Mouse (Mus musculus): ENCODE results near the gene Th. TPM values are rescaled to one million over a fixed set of nuclear protein-coding genes. Genes with fewer than 3 reads are reported as not detected.

The Th gene
- polyA plus RNA-seq, 1 experiment from 2014 or later, result 1.5 TPM

- H3K4me2 ChIP-seq, result no peak overlapping the region
- ATAC-seq (replicated peaks; ENCODE audit: insufficient number of reproducible peaks, low FRiP score, low TSS enrichment), result no peak
- H3K9me3 ChIP-seq (replicated peaks; ENCODE audit: control insufficient read depth, low read length), result no peaks in the 10 kb centered on the region
- no peak overlapping the region for H3K4me3 ChIP-seq (ENCODE audit: low read depth, low read length)
- H3K27ac ChIP-seq (ENCODE audit: low read depth, low read length), result no peak overlapping the region
- H3K27me3 ChIP-seq (ENCODE audit: control insufficient read depth, insufficient read depth, low read length), result no peaks in the 10 kb centered on the region
- no peaks in the 10 kb centered on the region for H3K4me1 ChIP-seq (ENCODE audit: control insufficient read depth, insufficient read depth, low read length)
- no peak overlapping the region for H3K9ac ChIP-seq (ENCODE audit: low read depth, low read length)
- no peaks in the 10 kb centered on the region for H3K36me3 ChIP-seq (ENCODE audit: control insufficient read depth, insufficient read depth, low read length)
These were observed 6.7 kb upstream of the Th start for GRCm38 (mm10) chr7:142937631-142938030.

GRCm38 (mm10) chr7:142935708-142936107, 4.8 kb upstream of the Th start:
- no peak overlapping the region for H3K9ac ChIP-seq (ENCODE audit: low read depth, low read length)
- 88% methylated on average over 14 of the region's 14 CpGs for WGBS (ENCODE audit: insufficient replicate concordance)
- no peak overlapping the region for H3K27ac ChIP-seq (ENCODE audit: low read depth, low read length)
- no peak overlapping the region for H3K4me2 ChIP-seq
- H3K9me3 ChIP-seq (replicated peaks; ENCODE audit: control insufficient read depth, low read length), result no peaks in the 10 kb centered on the region
- H3K4me3 ChIP-seq (ENCODE audit: low read depth, low read length), result no peak overlapping the region
- H3K27me3 ChIP-seq (ENCODE audit: control insufficient read depth, insufficient read depth, low read length), result 0 out of 2 replicates have a peak, but pooled peaks cover 2% of the 10 kb centered on the region
- H3K36me3 ChIP-seq (ENCODE audit: control insufficient read depth, insufficient read depth, low read length), result no peaks in the 10 kb centered on the region
- no peak for ATAC-seq (replicated peaks; ENCODE audit: insufficient number of reproducible peaks, low FRiP score, low TSS enrichment)
- no peaks in the 10 kb centered on the region for H3K4me1 ChIP-seq (ENCODE audit: control insufficient read depth, insufficient read depth, low read length)

- Histone ChIP-seq H3K27ac (ENCODE audit: low read depth, low read length) (no peak overlapping the region), H3K4me2 (no peak overlapping the region), H3K36me3 (ENCODE audit: control insufficient read depth, insufficient read depth, low read length) (no peaks in the 10 kb centered on the region), H3K27me3 (ENCODE audit: control insufficient read depth, insufficient read depth, low read length) (peaks cover 9% of the 10 kb centered on the region; the same call in 1 of the 2 replicates), H3K9ac (ENCODE audit: low read depth, low read length) (no peak overlapping the region), H3K9me3 (replicated peaks; ENCODE audit: control insufficient read depth, low read length) (no peaks in the 10 kb centered on the region), H3K4me1 (ENCODE audit: control insufficient read depth, insufficient read depth, low read length) (no peaks in the 10 kb centered on the region), H3K4me3 (ENCODE audit: low read depth, low read length) (no peak overlapping the region)
- 66% methylated on average over 3 of the region's 3 CpGs for WGBS (ENCODE audit: insufficient replicate concordance)
- no peak for ATAC-seq (replicated peaks; ENCODE audit: insufficient number of reproducible peaks, low FRiP score, low TSS enrichment)
These were observed 1.5 kb upstream of the Th start for GRCm38 (mm10) chr7:142932469-142932868.

- ATAC-seq (replicated peaks; ENCODE audit: insufficient number of reproducible peaks, low FRiP score, low TSS enrichment), result no peak
- no peak overlapping the region for H3K9ac ChIP-seq (ENCODE audit: low read depth, low read length)
- H3K27me3 ChIP-seq (ENCODE audit: control insufficient read depth, insufficient read depth, low read length), result peaks cover 9% of the 10 kb centered on the region
- H3K27ac ChIP-seq (ENCODE audit: low read depth, low read length), result no peak overlapping the region
- no peak overlapping the region for H3K4me3 ChIP-seq (ENCODE audit: low read depth, low read length)
- 59% methylated on average over 2 of the region's 2 CpGs for WGBS (ENCODE audit: insufficient replicate concordance)
- H3K4me1 ChIP-seq (ENCODE audit: control insufficient read depth, insufficient read depth, low read length), result no peaks in the 10 kb centered on the region
- H3K4me2 ChIP-seq, result no peak overlapping the region
- H3K9me3 ChIP-seq (replicated peaks; ENCODE audit: control insufficient read depth, low read length), result no peaks in the 10 kb centered on the region
- no peaks in the 10 kb centered on the region for H3K36me3 ChIP-seq (ENCODE audit: control insufficient read depth, insufficient read depth, low read length)
These were observed 1.4 kb downstream of the Th start for GRCm38 (mm10) chr7:142929516-142929915.

GRCm38 (mm10) chr7:142927293-142927692, 3.6 kb downstream of the Th start:
- H3K27ac ChIP-seq (ENCODE audit: low read depth, low read length), result no peak overlapping the region
- no peak for ATAC-seq (replicated peaks; ENCODE audit: insufficient number of reproducible peaks, low FRiP score, low TSS enrichment)
- H3K9ac ChIP-seq (ENCODE audit: low read depth, low read length), result no peak overlapping the region
- H3K4me3 ChIP-seq (ENCODE audit: low read depth, low read length), result no peak overlapping the region
- H3K4me2 ChIP-seq, result no peak overlapping the region
- peaks cover 15% of the 10 kb centered on the region for H3K27me3 ChIP-seq (ENCODE audit: control insufficient read depth, insufficient read depth, low read length)
- WGBS (ENCODE audit: insufficient replicate concordance), result 73% methylated on average over 8 of the region's 8 CpGs
- no peaks in the 10 kb centered on the region for H3K9me3 ChIP-seq (replicated peaks; ENCODE audit: control insufficient read depth, low read length)
- H3K36me3 ChIP-seq (ENCODE audit: control insufficient read depth, insufficient read depth, low read length), result no peaks in the 10 kb centered on the region
- no peaks in the 10 kb centered on the region for H3K4me1 ChIP-seq (ENCODE audit: control insufficient read depth, insufficient read depth, low read length)

GRCm38 (mm10) chr7:142918641-142919628, 12.0 kb downstream of the Th start:
- ATAC-seq (replicated peaks; ENCODE audit: insufficient number of reproducible peaks, low FRiP score, low TSS enrichment), result peak; percentile 58; the same call in 1 of the 2 replicates
- Histone ChIP-seq H3K4me1 (ENCODE audit: control insufficient read depth, insufficient read depth, low read length) (peaks cover 4% of the 10 kb centered on the region; the same call in 1 of the 2 replicates), H3K36me3 (ENCODE audit: control insufficient read depth, insufficient read depth, low read length) (no peaks in the 10 kb centered on the region), H3K27ac (ENCODE audit: low read depth, low read length) (no peak overlapping the region), H3K4me3 (ENCODE audit: low read depth, low read length) (no peak overlapping the region), H3K9ac (ENCODE audit: low read depth, low read length) (no peak overlapping the region), H3K4me2 (no peak overlapping the region), H3K9me3 (replicated peaks; ENCODE audit: control insufficient read depth, low read length) (no peaks in the 10 kb centered on the region), H3K27me3 (ENCODE audit: control insufficient read depth, insufficient read depth, low read length) (peaks cover 62% of the 10 kb centered on the region)
- WGBS (ENCODE audit: insufficient replicate concordance), result 29% methylated on average over 8 of the region's 8 CpGs

GRCm38 (mm10) chr7:142917659-142918058, 13.3 kb downstream of the Th start:
- H3K9me3 ChIP-seq (replicated peaks; ENCODE audit: control insufficient read depth, low read length), result no peaks in the 10 kb centered on the region
- H3K9ac ChIP-seq (ENCODE audit: low read depth, low read length), result no peak overlapping the region
- no peak overlapping the region for H3K4me2 ChIP-seq
- no peaks in the 10 kb centered on the region for H3K36me3 ChIP-seq (ENCODE audit: control insufficient read depth, insufficient read depth, low read length)
- ATAC-seq (replicated peaks; ENCODE audit: insufficient number of reproducible peaks, low FRiP score, low TSS enrichment), result no peak
- H3K4me1 ChIP-seq (ENCODE audit: control insufficient read depth, insufficient read depth, low read length), result peaks cover 4% of the 10 kb centered on the region; the same call in 1 of the 2 replicates
- H3K27me3 ChIP-seq (ENCODE audit: control insufficient read depth, insufficient read depth, low read length), result peaks cover 63% of the 10 kb centered on the region
- no peak overlapping the region for H3K27ac ChIP-seq (ENCODE audit: low read depth, low read length)
- 83% methylated on average over 5 of the region's 5 CpGs for WGBS (ENCODE audit: insufficient replicate concordance)
- H3K4me3 ChIP-seq (ENCODE audit: low read depth, low read length), result no peak overlapping the region

- no peak overlapping the region for H3K27ac ChIP-seq (ENCODE audit: low read depth, low read length)
- WGBS (ENCODE audit: insufficient replicate concordance), result 43% methylated on average over 8 of the region's 8 CpGs
- no peak for ATAC-seq (replicated peaks; ENCODE audit: insufficient number of reproducible peaks, low FRiP score, low TSS enrichment)
- H3K4me3 ChIP-seq (ENCODE audit: low read depth, low read length), result no peak overlapping the region
- peaks cover 58% of the 10 kb centered on the region for H3K27me3 ChIP-seq (ENCODE audit: control insufficient read depth, insufficient read depth, low read length)
- no peak overlapping the region for H3K4me2 ChIP-seq
- H3K9me3 ChIP-seq (replicated peaks; ENCODE audit: control insufficient read depth, low read length), result no peaks in the 10 kb centered on the region
- no peak overlapping the region for H3K9ac ChIP-seq (ENCODE audit: low read depth, low read length)
- H3K36me3 ChIP-seq (ENCODE audit: control insufficient read depth, insufficient read depth, low read length), result no peaks in the 10 kb centered on the region
- peaks cover 4% of the 10 kb centered on the region; the same call in 1 of the 2 replicates for H3K4me1 ChIP-seq (ENCODE audit: control insufficient read depth, insufficient read depth, low read length)
These were observed 14.8 kb downstream of the Th start for GRCm38 (mm10) chr7:142916178-142916577.
